Mouse (Mus musculus) cerebellum, adult 11 months (tissue): ENCODE results near the gene G6pc.
"Not testable (repeated sequence)": the region's sequence is repeated elsewhere in the genome, so short reads cannot be mapped to it uniquely, and the experiment has no call there.

Experiments
- DNase-seq: peaks from one replicate; pipeline ENCODE4 v3.0.0; 2022

G6pc gene

GRCm38 (mm10) chr11:101357505-101358182 is 9.7 kb upstream of the G6pc start:
- no peak for DNase-seq

- no peak for DNase-seq
Measured at GRCm38 (mm10) chr11:101359776-101360175, 7.6 kb upstream of the G6pc start.

- DNase-seq = no peak
Measured at GRCm38 (mm10) chr11:101360651-101361113, 6.7 kb upstream of the G6pc start.

GRCm38 (mm10) chr11:101364531-101364931 is 2.8 kb upstream of the G6pc start:
- no peak for DNase-seq

- DNase-seq = no peak
Measured at GRCm38 (mm10) chr11:101370141-101370540, 2.8 kb downstream of the G6pc start.

- no peak for DNase-seq
Measured at GRCm38 (mm10) chr11:101374421-101374938, 7.1 kb downstream of the G6pc start.

GRCm38 (mm10) chr11:101378196-101378595 is 10.8 kb downstream of the G6pc start:
- DNase-seq = not testable (repeated sequence)

GRCm38 (mm10) chr11:101378926-101379325 is 11.6 kb downstream of the G6pc start:
- no peak for DNase-seq

- no peak for DNase-seq
Measured at GRCm38 (mm10) chr11:101381817-101382216, 14.5 kb downstream of the G6pc start.

GRCm38 (mm10) chr11:101395110-101395509 is 27.7 kb downstream of the G6pc start:
- DNase-seq = peak; percentile 27

GRCm38 (mm10) chr11:101415306-101415705 is 47.9 kb downstream of the G6pc start:
- no peak for DNase-seq

- DNase-seq = no peak
Measured at GRCm38 (mm10) chr11:101416433-101417100, 49.2 kb downstream of the G6pc start.

- peak; percentile 85 for DNase-seq
Measured at GRCm38 (mm10) chr11:101417101-101417855, 49.9 kb downstream of the G6pc start, which contains the start of gene Aarsd1. Gene Aarsd1 (minus strand): TSS chr11:101417615.

- no peak for DNase-seq
Measured at GRCm38 (mm10) chr11:101418991-101419390, 51.6 kb downstream of the G6pc start.

GRCm38 (mm10) chr11:101419610-101420009 is 52.2 kb downstream of the G6pc start:
- DNase-seq = no peak

GRCm38 (mm10) chr11:101420148-101420547 is 52.8 kb downstream of the G6pc start:
- no peak for DNase-seq

GRCm38 (mm10) chr11:101424105-101424851 is 56.9 kb downstream of the G6pc start, which contains the start of gene Gm27029:
Gene Gm27029 (minus strand): TSS chr11:101424796.
- peak; percentile 27 for DNase-seq

GRCm38 (mm10) chr11:101424925-101425813 is 57.8 kb downstream of the G6pc start, which contains the start of the genes Rundc1 and Ptges3l:
Gene Rundc1 (plus strand): TSS chr11:101425085.
Gene Ptges3l (minus strand): TSS chr11:101425333.
- peak; percentile 94 for DNase-seq

GRCm38 (mm10) chr11:101426165-101426564 is 58.8 kb downstream of the G6pc start:
- no peak for DNase-seq
